Comparison of ENCODE assay signal across 8 mouse cellular contexts in the genomic region with DNA sequence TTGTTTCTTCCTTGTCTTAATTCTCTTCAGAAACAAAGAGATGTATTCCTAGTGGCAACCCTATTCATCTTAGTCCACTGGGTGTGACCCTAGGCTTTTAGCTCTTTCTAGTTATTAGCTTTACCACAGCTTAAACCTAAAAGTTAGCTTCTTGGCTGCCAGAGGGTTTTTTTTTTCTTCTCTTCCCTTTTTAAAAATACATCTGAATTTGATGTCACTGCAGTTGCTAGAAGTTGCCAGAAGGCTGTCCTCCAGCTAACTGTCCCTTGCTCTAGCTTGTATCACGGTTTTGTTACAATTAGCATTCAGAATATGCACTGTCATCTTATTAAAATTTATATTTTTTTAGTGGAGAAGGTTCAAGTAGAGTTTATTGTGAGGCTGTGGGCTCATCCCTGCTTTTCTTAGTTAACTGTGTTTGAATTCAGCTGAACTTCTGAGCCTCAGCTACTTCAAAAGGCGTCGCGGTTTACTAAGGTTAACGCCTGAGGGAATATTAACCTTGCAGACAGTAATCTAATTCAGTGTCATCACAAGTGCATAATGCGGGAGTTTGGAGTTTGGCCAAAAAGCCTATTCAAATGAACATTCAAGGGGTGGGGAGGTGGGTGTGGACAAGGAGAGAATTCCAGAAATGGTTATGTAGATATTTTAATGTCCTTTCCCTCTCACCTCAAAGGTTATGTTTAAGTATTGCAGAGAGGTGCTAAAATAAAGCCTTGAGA. TPM values are rescaled to one million over a fixed set of nuclear protein-coding genes. Genes with fewer than 3 reads are reported as not detected.
A peak's percentile ranks its signal among the peaks of the same experiment; 100 is the strongest.
DNase-seq lines count a peak whose midpoint lies in the region; ATAC-seq and TF ChIP-seq lines count a peak whose summit lies in the region.

No protein-coding gene starts in this region.

- WGBS in lung, embryonic 14.5 days, result 52% methylated on average over 6 of the region's 6 CpGs
- 45% methylated on average over 6 of the region's 6 CpGs for WGBS in embryonic facial prominence, embryonic 13.5 days
- 56% methylated on average over 6 of the region's 6 CpGs for WGBS in kidney, embryonic 14.5 days

- peak overlapping the region; percentile 95 for H3K4me3 ChIP-seq in lung, embryonic 14.5 days (ENCODE audit: low read depth, low read length)
- H3K4me3 ChIP-seq in embryonic facial prominence, embryonic 13.5 days, result peak overlapping the region; percentile 89
- peak overlapping the region; percentile 91 for H3K4me3 ChIP-seq in kidney, embryonic 14.5 days (ENCODE audit: low read length)
- peak overlapping the region; percentile 47 for H3K4me3 ChIP-seq in myocyte

- no peak overlapping the region for H3ac ChIP-seq in myocyte (ENCODE audit: control insufficient read depth, insufficient read length)

- 0 out of 2 replicates have a peak, but pooled peaks cover 4% of the 10 kb centered on the region for H3K4me1 ChIP-seq in lung, embryonic 14.5 days (ENCODE audit: insufficient read depth)
- peaks cover 16% of the 10 kb centered on the region for H3K4me1 ChIP-seq in embryonic facial prominence, embryonic 13.5 days
- H3K4me1 ChIP-seq in kidney, embryonic 14.5 days (ENCODE audit: control insufficient read depth, insufficient read depth, low read length), result peaks cover 13% of the 10 kb centered on the region

- no peaks in the 10 kb centered on the region for H3K27me3 ChIP-seq in lung, embryonic 14.5 days (ENCODE audit: insufficient read depth, low read length)
- no peaks in the 10 kb centered on the region for H3K27me3 ChIP-seq in embryonic facial prominence, embryonic 13.5 days
- H3K27me3 ChIP-seq in kidney, embryonic 14.5 days (ENCODE audit: control insufficient read depth, insufficient read depth, low read length), result no peaks in the 10 kb centered on the region
- H3K27me3 ChIP-seq in myocyte (ENCODE audit: control insufficient read depth, insufficient read depth, insufficient read length), result no peaks in the 10 kb centered on the region

- no peaks in the 10 kb centered on the region for H3K9me3 ChIP-seq in lung, embryonic 14.5 days (ENCODE audit: low read depth, low read length)
- no peaks in the 10 kb centered on the region for H3K9me3 ChIP-seq in embryonic facial prominence, embryonic 13.5 days
- H3K9me3 ChIP-seq in kidney, embryonic 14.5 days (ENCODE audit: control insufficient read depth, low read length), result no peaks in the 10 kb centered on the region

- no peak for TF ChIP-seq POLR2A in myocyte (IDR thresholded peaks at IDR 0.05; ENCODE audit: insufficient read length, low read depth)

- no peak for TF ChIP-seq CTCF in lung, embryonic 14.5 days (IDR thresholded peaks at IDR 0.05; ENCODE audit: low read depth)

- peak overlapping the region; percentile 98 for H3K9ac ChIP-seq in lung, embryonic 14.5 days
- H3K9ac ChIP-seq in embryonic facial prominence, embryonic 13.5 days, result peak overlapping the region; percentile 97; the same call in 1 of the 2 replicates
- H3K9ac ChIP-seq in kidney, embryonic 14.5 days (ENCODE audit: low read depth, low read length), result peak overlapping the region; percentile 99; the same call in 1 of the 2 replicates

- H3K4me2 ChIP-seq in lung, embryonic 14.5 days, result peak overlapping the region; percentile 72
- H3K4me2 ChIP-seq in embryonic facial prominence, embryonic 13.5 days, result peak overlapping the region; percentile 93
- peak overlapping the region; percentile 72 for H3K4me2 ChIP-seq in kidney, embryonic 14.5 days (replicated peaks; ENCODE audit: low read depth, low read length)
- H3K4me2 ChIP-seq in myocyte (ENCODE audit: low read depth), result peak overlapping the region; percentile 80

- no peak for ATAC-seq in lung, embryonic 14.5 days (ENCODE audit: insufficient read depth)
- ATAC-seq in embryonic facial prominence, embryonic 13.5 days (ENCODE audit: insufficient number of reproducible peaks, insufficient read depth, low FRiP score, low TSS enrichment, low read depth), result no peak
- no peak for ATAC-seq in kidney, embryonic 14.5 days (ENCODE audit: low FRiP score, low TSS enrichment)
- no peak for ATAC-seq in granulocyte monocyte progenitor cell, adult 5-6 weeks (replicated peaks; ENCODE audit: poor library complexity, severe bottlenecking)

- H3K27ac ChIP-seq in lung, embryonic 14.5 days (ENCODE audit: low read depth), result peak overlapping the region; percentile 93; the same call in 1 of the 2 replicates
- peak overlapping the region; percentile 96; the same call in 1 of the 2 replicates for H3K27ac ChIP-seq in embryonic facial prominence, embryonic 13.5 days
- peak overlapping the region; percentile 2; the same call in 1 of the 2 replicates for H3K27ac ChIP-seq in kidney, embryonic 14.5 days (ENCODE audit: low read depth, low read length)

- peak; percentile 61 for DNase-seq in lung, embryonic 14.5 days
- no peak for DNase-seq in lung, postnatal 10 days
- no peak for DNase-seq in natural killer cell, adult 2 months (ENCODE audit: low spot score in 2 of 2)
- DNase-seq in spleen, postnatal 36 days (ENCODE audit: low spot score in 2 of 2), result no peak

- H3K36me3 ChIP-seq in lung, embryonic 14.5 days (ENCODE audit: insufficient read depth), result no peaks in the 10 kb centered on the region
- H3K36me3 ChIP-seq in embryonic facial prominence, embryonic 13.5 days, result no peaks in the 10 kb centered on the region
- no peaks in the 10 kb centered on the region for H3K36me3 ChIP-seq in kidney, embryonic 14.5 days (ENCODE audit: control insufficient read depth, insufficient read depth, low read length)
- H3K36me3 ChIP-seq in myocyte (ENCODE audit: control insufficient read depth, insufficient read depth), result no peaks in the 10 kb centered on the region

- peaks cover 33% of the 10 kb centered on the region for H3K79me2 ChIP-seq in myocyte (ENCODE audit: control insufficient read depth, insufficient read depth)

TF ChIP-seq in myocyte, 11 proteins besides CTCF, POLR2A, EP300 and RAD21:
- TF ChIP-seq E2F4 (IDR thresholded peaks at IDR 0.05; ENCODE audit: insufficient read depth), result no peak
- TF ChIP-seq TCF12 (IDR thresholded peaks at IDR 0.05; ENCODE audit: insufficient read depth, poor library complexity, severe bottlenecking), result no peak
- TF ChIP-seq TCF3 (IDR thresholded peaks at IDR 0.05; ENCODE audit: insufficient read length, low read depth), result no peak
- no peak for TF ChIP-seq MYOG (IDR thresholded peaks at IDR 0.05; ENCODE audit: control insufficient read depth in 1 of 3, insufficient read depth in 1 of 3, insufficient read length in 2 of 3, low read depth in 2 of 3)
- TF ChIP-seq MYOD1 (IDR thresholded peaks at IDR 0.05; ENCODE audit: control insufficient read depth in 1 of 3, insufficient read length in 2 of 3, low read depth in 2 of 3), result no peak
- TF ChIP-seq SRF (IDR thresholded peaks at IDR 0.05; ENCODE audit: control insufficient read depth, insufficient read length, low read depth), result no peak
- no peak for TF ChIP-seq REST (IDR thresholded peaks at IDR 0.05; ENCODE audit: insufficient read depth, insufficient read length)

RNA-seq across cellular contexts. Expression of a gene that starts 1.3 kb away (rescaled TPM):
- 50.3 and 55.5 TPM in 2 replicates for polyA plus RNA-seq in lung, embryonic 14.5 days (2014; fragmentation: Nextera tagmentation; extraction: Ambion mirVana)
- polyA plus RNA-seq in embryonic facial prominence, embryonic 13.5 days (2015; fragmentation: Nextera tagmentation; extraction: Ambion mirVana), result 62.3 and 66.7 TPM in 2 replicates
- 42.2 and 59.3 TPM in 2 replicates for polyA plus RNA-seq in kidney, embryonic 14.5 days (2014; fragmentation: Nextera tagmentation; extraction: Ambion mirVana)
- polyA plus RNA-seq in myocyte (2012; fragmentation: generic; extraction: Trizol), result 7.9 TPM
- 36.2 and 43.3 TPM in 2 replicates for total RNA-seq in granulocyte monocyte progenitor cell, adult 5-6 weeks (2014; fragmentation: Nextera tagmentation)
- total RNA-seq in granulocyte monocyte progenitor cell, adult 5-6 weeks (2017), result 27.2 and 28.6 TPM in 2 replicates

Comparison
In these comparisons a context has a peak if more than half of its experiments do, and no peak if none do; other contexts are left out.
1. H3K27ac ChIP-seq: peak in every context shown above with its lines; median percentile 96 in embryonic facial prominence, embryonic 13.5 days; 93 in lung, embryonic 14.5 days; 2 in kidney, embryonic 14.5 days.